Comparison of ENCODE assay signal across 14 mouse cellular contexts in genomic region chr10:17599831-17600761, GRCm38 (mm10).
DNase-seq lines count a peak whose midpoint lies in the region; ATAC-seq and TF ChIP-seq lines count a peak whose summit lies in the region.
"Had no signal": no experiment of that assay in that cellular context is flagged by ENCODE, and none has a peak within 500 bp of the region (broad histone marks: within the 10 kb centered on the region; RNA-seq: fewer than 3 reads in every experiment).

No protein-coding gene starts in this region.

- peak; percentile 71 for ATAC-seq in forebrain, embryonic 13.5 days
- no peak for ATAC-seq in forebrain, embryonic 12.5 days (ENCODE audit: low FRiP score)
- ATAC-seq in G1E (ENCODE audit: extremely low read depth, insufficient number of reproducible peaks, low FRiP score, poor library complexity, severe bottlenecking), result peak; percentile 37
- ATAC-seq in hindbrain, embryonic 12.5 days (ENCODE audit: low FRiP score), result peak; percentile 71
- ATAC-seq in liver, postnatal 0 days, result peak; percentile 70
- ATAC-seq in megakaryocyte, adult 5-6 weeks (ENCODE audit: poor library complexity, severe bottlenecking), result no peak

- WGBS in forebrain, embryonic 13.5 days, result 34% methylated on average over 6 of the region's 6 CpGs
- WGBS in forebrain, embryonic 12.5 days, result 38% methylated on average over 6 of the region's 6 CpGs
- WGBS in hindbrain, embryonic 12.5 days, result 41% methylated on average over 6 of the region's 6 CpGs
- WGBS in liver, postnatal 0 days (ENCODE audit: insufficient replicate concordance), result 39% methylated on average over 6 of the region's 6 CpGs

- H3K9me3 ChIP-seq in forebrain, embryonic 13.5 days (replicated peaks), result no peaks in the 10 kb centered on the region
- H3K9me3 ChIP-seq in forebrain, embryonic 12.5 days, result no peaks in the 10 kb centered on the region
- no peaks in the 10 kb centered on the region for H3K9me3 ChIP-seq in G1E (replicated peaks)
- no peaks in the 10 kb centered on the region for H3K9me3 ChIP-seq in hindbrain, embryonic 12.5 days (replicated peaks)
- no peaks in the 10 kb centered on the region for H3K9me3 ChIP-seq in liver, postnatal 0 days (ENCODE audit: low read length)
- H3K9me3 ChIP-seq: kidney, embryonic 15.5 days; limb, embryonic 12.5 days; neural tube, embryonic 12.5 days had no signal

- H3K9ac ChIP-seq in forebrain, embryonic 13.5 days, result no peak overlapping the region
- no peak overlapping the region for H3K9ac ChIP-seq in forebrain, embryonic 12.5 days
- H3K9ac ChIP-seq in hindbrain, embryonic 12.5 days, result no peak overlapping the region
- H3K9ac ChIP-seq in liver, postnatal 0 days (replicated peaks), result no peak overlapping the region
- H3K9ac ChIP-seq: kidney, embryonic 15.5 days; limb, embryonic 12.5 days; neural tube, embryonic 12.5 days had no signal

- no peak overlapping the region for H3K4me2 ChIP-seq in forebrain, embryonic 13.5 days
- H3K4me2 ChIP-seq in forebrain, embryonic 12.5 days, result no peak overlapping the region
- H3K4me2 ChIP-seq in hindbrain, embryonic 12.5 days (replicated peaks), result no peak overlapping the region
- peak overlapping the region; percentile 40 for H3K4me2 ChIP-seq in liver, postnatal 0 days (ENCODE audit: low read depth, low read length)
- H3K4me2 ChIP-seq: kidney, embryonic 15.5 days; limb, embryonic 12.5 days; neural tube, embryonic 12.5 days had no signal

- peak overlapping the region; percentile 14; the same call in 1 of the 2 replicates for H3K27ac ChIP-seq in forebrain, embryonic 13.5 days
- no peak overlapping the region for H3K27ac ChIP-seq in forebrain, embryonic 12.5 days
- H3K27ac ChIP-seq in hindbrain, embryonic 12.5 days, result no peak overlapping the region
- H3K27ac ChIP-seq in liver, postnatal 0 days (ENCODE audit: low read depth), result no peak overlapping the region
- H3K27ac ChIP-seq: kidney, embryonic 15.5 days; limb, embryonic 12.5 days; macrophage; neural tube, embryonic 12.5 days had no signal

- H3K27me3 ChIP-seq in forebrain, embryonic 13.5 days, result no peaks in the 10 kb centered on the region
- H3K27me3 ChIP-seq in forebrain, embryonic 12.5 days, result no peaks in the 10 kb centered on the region
- H3K27me3 ChIP-seq in G1E (ENCODE audit: insufficient read depth, low read length), result no peaks in the 10 kb centered on the region
- no peaks in the 10 kb centered on the region for H3K27me3 ChIP-seq in hindbrain, embryonic 12.5 days
- H3K27me3 ChIP-seq in liver, postnatal 0 days (ENCODE audit: insufficient read depth, low read length), result no peaks in the 10 kb centered on the region
- H3K27me3 ChIP-seq: kidney, embryonic 15.5 days; limb, embryonic 12.5 days; neural tube, embryonic 12.5 days had no signal

- no peak for TF ChIP-seq CTCF in G1E (IDR thresholded peaks at IDR 0.05; ENCODE audit: low read depth, low read length)
- no peak for TF ChIP-seq CTCF in liver, postnatal 0 days (IDR thresholded peaks at IDR 0.05; ENCODE audit: low read depth)

- H3K36me3 ChIP-seq in forebrain, embryonic 13.5 days (ENCODE audit: poor library complexity, severe bottlenecking), result no peaks in the 10 kb centered on the region
- no peaks in the 10 kb centered on the region for H3K36me3 ChIP-seq in forebrain, embryonic 12.5 days (replicated peaks)
- H3K36me3 ChIP-seq in G1E (replicated peaks), result no peaks in the 10 kb centered on the region
- H3K36me3 ChIP-seq in hindbrain, embryonic 12.5 days, result no peaks in the 10 kb centered on the region
- H3K36me3 ChIP-seq in liver, postnatal 0 days (replicated peaks; ENCODE audit: insufficient read depth, low read length), result no peaks in the 10 kb centered on the region
- H3K36me3 ChIP-seq: kidney, embryonic 15.5 days; limb, embryonic 12.5 days; neural tube, embryonic 12.5 days had no signal

- TF ChIP-seq EP300 in liver, postnatal 0 days (IDR thresholded peaks at IDR 0.05; ENCODE audit: low read depth), result peak; percentile 76

- H3K4me1 ChIP-seq in forebrain, embryonic 13.5 days, result peaks cover 11% of the 10 kb centered on the region
- peaks cover 5% of the 10 kb centered on the region; the same call in 1 of the 2 replicates for H3K4me1 ChIP-seq in forebrain, embryonic 12.5 days
- H3K4me1 ChIP-seq in G1E (ENCODE audit: insufficient read depth, low read depth, low read length), result peaks cover 77% of the 10 kb centered on the region
- no peaks in the 10 kb centered on the region; the same call in 1 of the 2 replicates for H3K4me1 ChIP-seq in hindbrain, embryonic 12.5 days
- peaks cover 21% of the 10 kb centered on the region for H3K4me1 ChIP-seq in liver, postnatal 0 days (ENCODE audit: insufficient read depth)
- H3K4me1 ChIP-seq: limb, embryonic 12.5 days; neural tube, embryonic 12.5 days had no signal

- H3K4me3 ChIP-seq in forebrain, embryonic 13.5 days, result no peak overlapping the region
- no peak overlapping the region for H3K4me3 ChIP-seq in forebrain, embryonic 12.5 days (replicated peaks)
- H3K4me3 ChIP-seq in G1E (ENCODE audit: low read depth, low read length), result no peak overlapping the region; the same call in 1 of the 2 replicates
- H3K4me3 ChIP-seq in hindbrain, embryonic 12.5 days, result no peak overlapping the region
- H3K4me3 ChIP-seq in liver, postnatal 0 days (ENCODE audit: low read depth, low read length), result no peak overlapping the region
- H3K4me3 ChIP-seq: kidney, embryonic 15.5 days; limb, embryonic 12.5 days; neural tube, embryonic 12.5 days had no signal

- DNase-seq in G1E (ENCODE audit: low spot score), result no peak
- DNase-seq in liver, postnatal 0 days, result no peak
- no peak for DNase-seq in urinary bladder, postnatal 10 days (ENCODE audit: low spot score)
- no peak for DNase-seq in gastrocnemius, adult 18-20 months (ENCODE audit: low spot score)
- DNase-seq: B cell, adult 2 months; thymus, postnatal 25 days had no signal

Comparison
In these comparisons a context has a peak if more than half of its experiments do, and no peak if none do; other contexts are left out.
1. ATAC-seq: peak in forebrain, embryonic 13.5 days (single experiment), G1E (single experiment), hindbrain, embryonic 12.5 days (single experiment) and liver, postnatal 0 days (single experiment); none in forebrain, embryonic 12.5 days (single experiment) and megakaryocyte, adult 5-6 weeks (single experiment).